Mouse (Mus musculus) lung, postnatal 0 days (tissue): ENCODE results near the gene Zfr. TPM values are rescaled to one million over a fixed set of nuclear protein-coding genes. Genes with fewer than 3 reads are reported as not detected.

Experiments used
- ATAC-seq: fragments of 200-750 bp; cut with Nextera tagmentation; 2 replicates; pipeline ENCODE4 v1.8.0; 2017; ENCODE audit warnings: moderate library complexity
- DNase-seq: peaks from one replicate; pipeline ENCODE4 v3.0.0-alpha.2; 2016; ENCODE audit warnings: low spot score
- H3K27ac ChIP-seq: fragments of 300-500 bp; sonication (generic); 2 replicates; pipeline ENCODE4 v1.5.1; 2014; ENCODE audit warnings: antibody characterized with exemption, mild to moderate bottlenecking, low read length, mixed read lengths
- H3K27me3 ChIP-seq: fragments of 300-500 bp; sonication (generic); replicated peaks from 2 replicates; pipeline ENCODE4 v1.6.1; 2014; ENCODE audit warnings: low read length, mixed read lengths; ENCODE audit not compliant: insufficient read depth
- H3K36me3 ChIP-seq: fragments of 300-500 bp; sonication (generic); 2 replicates; pipeline ENCODE4 v1.6.1; 2014; ENCODE audit warnings: low read length, mixed read lengths; ENCODE audit not compliant: insufficient read depth
- H3K4me1 ChIP-seq: fragments of 300-500 bp; sonication (generic); 2 replicates; pipeline ENCODE4 v1.6.1; 2014; ENCODE audit warnings: antibody characterized with exemption, low read depth, low read length, mixed read lengths; ENCODE audit not compliant: insufficient read depth
- H3K4me2 ChIP-seq: fragments of 300-500 bp; sonication (generic); replicated peaks from 2 replicates; pipeline ENCODE4 v1.6.1; 2014; ENCODE audit warnings: low read depth, mild to moderate bottlenecking, low read length, moderate library complexity, mixed read lengths
- H3K4me3 ChIP-seq: fragments of 300-500 bp; sonication (generic); 2 replicates; pipeline ENCODE4 v1.5.1; 2014; ENCODE audit warnings: low read depth, low read length
- H3K9ac ChIP-seq: fragments of 300-500 bp; sonication (generic); replicated peaks from 2 replicates; pipeline ENCODE4 v1.6.1; 2014; ENCODE audit warnings: low read depth, mild to moderate bottlenecking
- H3K9me3 ChIP-seq: fragments of 300-500 bp; sonication (generic); 2 replicates; pipeline ENCODE4 v1.6.1; 2016; ENCODE audit warnings: low read length, mixed read lengths
- CTCF ChIP-seq: IDR thresholded peaks from 2 replicates; pipeline ENCODE4 v1.5.1; 2016; ENCODE audit warnings: antibody characterized with exemption, mild to moderate bottlenecking
- EP300 ChIP-seq: IDR thresholded peaks from 2 replicates; pipeline ENCODE4 v1.6.1; 2016; ENCODE audit warnings: antibody characterized with exemption, mild to moderate bottlenecking, control low read depth
- WGBS: fragments of 180-500 bp; shearing (Covaris S2); extraction: QIAGEN DNeasy Blood & Tissue Kit; methylation state at CpG from one replicate; pipeline ENCODE4 v1.1.7; 2014; 5-methylcytosine and 5-hydroxymethylcytosine counted together
- polyA plus RNA-seq: library from polyadenylated mRNA; unstranded; fragments of >200 nt; fragmentation: Nextera tagmentation; extraction: Ambion mirVana; gene quantifications from 2 replicates; pipeline ENCODE4 v1.2.1, GENCODE M21; 2015

Gene Zfr
- polyA plus RNA-seq, 1 experiment from 2014 or later, result 91.9 TPM

GRCm38 (mm10) chr15:12084164-12084563 lies 33.5 kb upstream of the Zfr start:
- H3K27ac ChIP-seq, result no peak overlapping the region
- H3K9ac ChIP-seq, result no peak overlapping the region
- peak; percentile 37 for DNase-seq
- no peaks in the 10 kb centered on the region for H3K9me3 ChIP-seq
- no peaks in the 10 kb centered on the region for H3K4me1 ChIP-seq
- WGBS, result 44% methylated on average over 6 of the region's 6 CpGs
- no peaks in the 10 kb centered on the region for H3K27me3 ChIP-seq
- TF ChIP-seq EP300 (no peak), CTCF (no peak)
- no peak overlapping the region for H3K4me2 ChIP-seq
- no peaks in the 10 kb centered on the region for H3K36me3 ChIP-seq
- no peak overlapping the region for H3K4me3 ChIP-seq
- peak; percentile 54; the same call in 1 of the 2 replicates for ATAC-seq

GRCm38 (mm10) chr15:12084859-12085258 lies 32.8 kb upstream of the Zfr start:
- DNase-seq, result peak; percentile 75

GRCm38 (mm10) chr15:12087634-12088033 lies 30.0 kb upstream of the Zfr start:
- ATAC-seq (no peak), DNase-seq (no peak)
- H3K27me3 ChIP-seq, result no peaks in the 10 kb centered on the region
- TF ChIP-seq CTCF (no peak), EP300 (no peak)
- no peak overlapping the region for H3K4me3 ChIP-seq
- WGBS, result 60% methylated on average over 5 of the region's 5 CpGs
- no peak overlapping the region for H3K4me2 ChIP-seq
- no peak overlapping the region for H3K27ac ChIP-seq
- no peak overlapping the region for H3K9ac ChIP-seq
- no peaks in the 10 kb centered on the region for H3K36me3 ChIP-seq
- no peaks in the 10 kb centered on the region for H3K4me1 ChIP-seq
- H3K9me3 ChIP-seq, result no peaks in the 10 kb centered on the region

More at GRCm38 (mm10) chr15:12084859-12085258, 32.8 kb upstream of the Zfr start:
- no peaks in the 10 kb centered on the region for H3K36me3 ChIP-seq
- no peak overlapping the region for H3K27ac ChIP-seq
- no peak overlapping the region for H3K4me2 ChIP-seq
- H3K4me3 ChIP-seq, result no peak overlapping the region
- ATAC-seq, result peak; percentile 70
- 67% methylated on average over 4 of the region's 4 CpGs for WGBS
- H3K27me3 ChIP-seq, result no peaks in the 10 kb centered on the region
- H3K4me1 ChIP-seq, result no peaks in the 10 kb centered on the region
- H3K9me3 ChIP-seq, result no peaks in the 10 kb centered on the region
- TF ChIP-seq EP300, result no peak
- peak; percentile 89 for TF ChIP-seq CTCF
- no peak overlapping the region for H3K9ac ChIP-seq

GRCm38 (mm10) chr15:12088091-12088490 lies 29.5 kb upstream of the Zfr start:
- TF ChIP-seq EP300, result no peak
- no peak for TF ChIP-seq CTCF
- Histone ChIP-seq H3K9me3 (no peaks in the 10 kb centered on the region), H3K4me2 (no peak overlapping the region), H3K27me3 (no peaks in the 10 kb centered on the region), H3K36me3 (no peaks in the 10 kb centered on the region), H3K4me3 (no peak overlapping the region), H3K27ac (no peak overlapping the region), H3K4me1 (no peaks in the 10 kb centered on the region), H3K9ac (no peak overlapping the region)
- WGBS, result 86% methylated on average over 10 of the region's 10 CpGs
- DNase-seq (no peak), ATAC-seq (no peak)

- Histone ChIP-seq H3K9ac (no peak overlapping the region), H3K4me1 (no peaks in the 10 kb centered on the region), H3K27me3 (no peaks in the 10 kb centered on the region), H3K36me3 (no peaks in the 10 kb centered on the region), H3K4me2 (no peak overlapping the region), H3K27ac (no peak overlapping the region), H3K9me3 (no peaks in the 10 kb centered on the region), H3K4me3 (no peak overlapping the region)
- TF ChIP-seq EP300 (0 out of 2 replicates have a peak, but pooled peaks have one; percentile 33), CTCF (no peak)
- ATAC-seq (peak; percentile 89), DNase-seq (peak; percentile 58)
- 61% methylated on average over 7 of the region's 7 CpGs for WGBS
Measured at GRCm38 (mm10) chr15:12090087-12090486, 27.5 kb upstream of the Zfr start.

GRCm38 (mm10) chr15:12090981-12091669 lies 26.5 kb upstream of the Zfr start:
- DNase-seq, result no peak
- Histone ChIP-seq H3K4me2 (no peak overlapping the region), H3K9ac (no peak overlapping the region), H3K4me3 (no peak overlapping the region), H3K9me3 (no peaks in the 10 kb centered on the region), H3K27me3 (no peaks in the 10 kb centered on the region), H3K27ac (no peak overlapping the region), H3K4me1 (no peaks in the 10 kb centered on the region), H3K36me3 (no peaks in the 10 kb centered on the region)
- no peak for ATAC-seq
- no peak for TF ChIP-seq CTCF
- no peak for TF ChIP-seq EP300
- WGBS, result 88% methylated on average over 9 of the region's 9 CpGs
